Mouse (Mus musculus) urinary bladder, postnatal 0 days (tissue): ENCODE results near the gene Ern1. TPM values are rescaled to one million over a fixed set of nuclear protein-coding genes. Genes with fewer than 3 reads are reported as not detected.

Experiments
- polyA plus RNA-seq: library from polyadenylated mRNA; unstranded; fragments of >200 nt; fragmentation: Nextera tagmentation; extraction: Ambion mirVana; gene quantifications from 2 replicates; pipeline ENCODE4 v1.2.1, GENCODE M21; 2015

The Ern1 gene
- polyA plus RNA-seq = 3.4 TPM in 2 replicates

GRCm38 (mm10) chr11:106487733-106488115 is at the start of gene Ern1:
Ern1 (minus strand) TSS chr11:106487852.

GRCm38 (mm10) chr11:106387791-106388216 is 99.8 kb downstream of the Ern1 start, which contains the start of gene Icam2:
Icam2 (minus strand) TSS chr11:106388075.

GRCm38 (mm10) chr11:106365366-106365765 is 122.3 kb downstream of the Ern1 start, which contains the start of gene Prr29:
Prr29 (plus strand) TSS chr11:106365472.

GRCm38 (mm10) chr11:106353188-106353587 is 134.5 kb downstream of the Ern1 start, which contains the start of gene Scn4a:
Scn4a (minus strand) TSS chr11:106353288.

Other genes with a start within 250 kb of the Ern1 start
- 27.5 and 29.8 TPM in 2 replicates for gene Ftsj3, start 231.8 kb downstream of the Ern1 start, polyA plus RNA-seq
- gene Psmc5, start 231.7 kb downstream of the Ern1 start, polyA plus RNA-seq = 177 and 179 TPM in 2 replicates
- gene Smarcd2, start 214.9 kb downstream of the Ern1 start, polyA plus RNA-seq = 31.7 and 32.2 TPM in 2 replicates
- 0.06 TPM in 1 of 2 replicates, not detected in the other for gene Tcam1, start 211.2 kb downstream of the Ern1 start, polyA plus RNA-seq
- gene Gh, start 186.0 kb downstream of the Ern1 start, polyA plus RNA-seq = not detected in 2 replicates
- gene Cd79b, start 173.1 kb downstream of the Ern1 start, polyA plus RNA-seq = 1.1 and 1.5 TPM in 2 replicates
- gene Scn4a, start 134.6 kb downstream of the Ern1 start, polyA plus RNA-seq = not detected in 2 replicates
- not detected in 2 replicates for gene Prr29, start 122.4 kb downstream of the Ern1 start, polyA plus RNA-seq
- 15.2 and 25.4 TPM in 2 replicates for gene Icam2, start 99.8 kb downstream of the Ern1 start, polyA plus RNA-seq
- 7.4 and 9.2 TPM in 2 replicates for gene Tex2, start 125.6 kb upstream of the Ern1 start, polyA plus RNA-seq